Mouse (Mus musculus) forebrain, embryonic 14.5 days (tissue): Measurements from ENCODE around the gene Acsl6. TPM values are rescaled to one million over a fixed set of nuclear protein-coding genes. Genes with fewer than 3 reads are reported as not detected.

ENCODE experiments used
- ATAC-seq: fragments of 200-750 bp; cut with Nextera tagmentation; 2 replicates; pipeline ENCODE4 v1.8.0; 2017; ENCODE audit warnings: mild to moderate bottlenecking, moderate library complexity
- DNase-seq: peaks from one replicate; pipeline ENCODE4 v3.0.0-alpha.2; 2015; ENCODE audit warnings: low spot score
- H3K27ac ChIP-seq: fragments of 300-500 bp; sonication (generic); 2 replicates; pipeline ENCODE4 v1.5.1; 2014; ENCODE audit warnings: low read depth, mild to moderate bottlenecking, control low read depth, low read length, moderate library complexity
- H3K27me3 ChIP-seq: fragments of 300-500 bp; sonication (generic); replicated peaks from 2 replicates; pipeline ENCODE4 v1.6.1; 2014; ENCODE audit warnings: low read length, control low read depth, mixed read lengths; ENCODE audit not compliant: control insufficient read depth, insufficient read depth
- H3K36me3 ChIP-seq: fragments of 300-500 bp; sonication (generic); 2 replicates; pipeline ENCODE4 v1.6.1; 2014; ENCODE audit warnings: low read length, control low read depth; ENCODE audit not compliant: control insufficient read depth, insufficient read depth
- H3K4me1 ChIP-seq: fragments of 300-500 bp; sonication (generic); 2 replicates; pipeline ENCODE4 v1.6.1; 2014; ENCODE audit warnings: antibody characterized with exemption, low read length, control low read depth; ENCODE audit not compliant: control insufficient read depth, insufficient read depth
- H3K4me2 ChIP-seq: fragments of 300-500 bp; sonication (generic); 2 replicates; pipeline ENCODE4 v1.6.1; 2014; ENCODE audit warnings: mild to moderate bottlenecking, control low read depth, low read length
- H3K4me3 ChIP-seq: fragments of 300-500 bp; sonication (generic); 2 replicates; pipeline ENCODE4 v1.5.1; 2014; ENCODE audit warnings: low read depth, low read length, control low read depth
- H3K9ac ChIP-seq: fragments of 300-500 bp; sonication (generic); 2 replicates; pipeline ENCODE4 v1.6.1; 2014; ENCODE audit warnings: mild to moderate bottlenecking, low read length, control low read depth, moderate library complexity
- H3K9me3 ChIP-seq: fragments of 300-500 bp; sonication (generic); replicated peaks from 2 replicates; pipeline ENCODE4 v1.6.1; 2016; ENCODE audit warnings: low read length, control low read depth, mixed read lengths; ENCODE audit not compliant: control insufficient read depth
- WGBS: fragments of 180-500 bp; shearing (Covaris S2); extraction: QIAGEN DNeasy Blood & Tissue Kit; methylation state at CpG from one replicate; pipeline ENCODE4 v1.1.7; 2014; 5-methylcytosine and 5-hydroxymethylcytosine counted together
- polyA plus RNA-seq: library from polyadenylated mRNA; unstranded; fragments of >200 nt; fragmentation: Nextera tagmentation; extraction: Ambion mirVana; gene quantifications from 2 replicates; pipeline ENCODE4 v1.2.1, GENCODE M21; 2014

Acsl6 gene
- polyA plus RNA-seq, 1 experiment from 2014 or later: 22.1 TPM

DNA sequence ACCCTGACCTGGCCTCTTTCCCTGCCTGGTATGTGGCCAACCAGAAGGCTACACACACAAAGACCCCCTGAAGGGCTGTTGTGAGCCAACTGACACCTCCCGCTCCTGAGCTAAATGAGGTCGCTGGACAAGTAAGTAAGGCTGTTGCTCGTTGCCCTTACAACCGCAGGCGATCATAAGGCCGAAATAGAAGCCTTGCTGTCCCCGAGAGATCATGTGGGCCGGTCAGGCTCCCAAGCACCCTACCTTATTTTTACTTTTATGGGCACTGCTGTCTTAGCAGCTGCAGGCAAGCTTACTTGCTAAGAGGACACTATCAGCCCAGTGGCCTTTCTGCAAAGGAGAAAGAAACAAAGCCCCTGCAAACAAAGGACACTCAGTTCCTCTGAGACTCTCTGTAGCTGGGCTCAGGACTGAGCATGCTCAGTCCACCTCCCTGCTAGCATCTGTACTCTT is 49.6 kb downstream of the Acsl6 start:
- ATAC-seq (no peak; the same call in 1 of the 2 replicates), DNase-seq (peak; percentile 52)
- no peaks in the 10 kb centered on the region for H3K27me3 ChIP-seq
- H3K4me2 ChIP-seq: peak overlapping the region; percentile 26; the same call in 1 of the 2 replicates
- 4% methylated on average over 8 of the region's 8 CpGs for WGBS
- H3K4me1 ChIP-seq: peaks cover 3% of the 10 kb centered on the region; the same call in 1 of the 2 replicates
- no peaks in the 10 kb centered on the region for H3K9me3 ChIP-seq
- peak overlapping the region; percentile 43 for H3K9ac ChIP-seq
- peaks cover 15% of the 10 kb centered on the region; the same call in 1 of the 2 replicates for H3K36me3 ChIP-seq
- no peak overlapping the region for H3K4me3 ChIP-seq
- H3K27ac ChIP-seq: peak overlapping the region; percentile 68

DNA sequence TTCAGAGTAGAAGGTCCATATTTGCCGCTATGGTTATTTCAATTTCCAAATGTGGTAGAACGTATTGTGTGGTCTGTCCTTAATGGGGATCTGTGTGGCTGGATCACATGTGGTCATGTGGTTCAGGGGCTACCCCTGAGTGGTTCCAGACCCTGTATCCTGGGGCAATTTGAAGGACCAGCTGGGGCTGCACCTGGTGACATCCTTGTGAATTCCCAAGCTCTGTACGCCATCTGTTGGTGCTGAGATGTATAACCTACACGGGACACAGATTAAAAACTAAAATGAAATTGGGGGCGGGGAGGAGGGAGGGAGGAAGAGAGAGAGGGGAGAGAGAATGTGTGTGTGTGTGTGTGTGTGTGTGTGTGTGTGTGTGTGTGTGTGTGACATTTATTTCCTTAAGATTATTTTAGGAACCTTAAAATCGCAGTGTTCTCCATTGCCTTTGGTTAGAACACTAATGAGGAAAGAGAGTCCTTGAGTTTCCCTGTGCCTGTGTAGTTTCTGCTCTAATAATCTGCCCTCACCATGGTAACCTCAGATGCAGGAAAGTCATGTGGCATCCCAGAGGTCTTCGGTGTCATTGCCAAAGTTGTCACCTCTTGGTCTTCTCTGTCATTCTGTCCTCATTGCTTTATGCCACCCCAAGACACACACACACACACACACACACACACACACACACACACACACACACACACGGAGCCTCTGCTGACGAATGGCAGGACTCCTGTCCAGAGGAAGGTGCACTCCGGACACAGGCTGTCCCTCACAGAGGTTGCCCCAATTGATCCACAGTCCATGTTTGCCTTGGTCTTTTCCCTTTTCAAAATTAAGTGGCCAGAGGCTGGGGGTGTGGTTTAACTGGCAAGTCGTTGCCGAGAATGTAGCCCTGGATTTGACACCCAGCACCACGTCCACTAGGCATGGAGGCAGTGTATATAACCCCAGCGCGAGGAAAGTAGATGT is 51.3 kb downstream of the Acsl6 start:
- WGBS: 53% methylated on average over 14 of the region's 15 CpGs
- Histone ChIP-seq H3K9me3 (no peaks in the 10 kb centered on the region), H3K4me1 (peaks cover 3% of the 10 kb centered on the region; the same call in 1 of the 2 replicates), H3K4me2 (no peak overlapping the region), H3K4me3 (no peak overlapping the region), H3K36me3 (peaks cover 14% of the 10 kb centered on the region; the same call in 1 of the 2 replicates), H3K27ac (no peak overlapping the region), H3K9ac (no peak overlapping the region), H3K27me3 (no peaks in the 10 kb centered on the region)
- ATAC-seq (peak; percentile 77), DNase-seq (peak; percentile 79)

DNA sequence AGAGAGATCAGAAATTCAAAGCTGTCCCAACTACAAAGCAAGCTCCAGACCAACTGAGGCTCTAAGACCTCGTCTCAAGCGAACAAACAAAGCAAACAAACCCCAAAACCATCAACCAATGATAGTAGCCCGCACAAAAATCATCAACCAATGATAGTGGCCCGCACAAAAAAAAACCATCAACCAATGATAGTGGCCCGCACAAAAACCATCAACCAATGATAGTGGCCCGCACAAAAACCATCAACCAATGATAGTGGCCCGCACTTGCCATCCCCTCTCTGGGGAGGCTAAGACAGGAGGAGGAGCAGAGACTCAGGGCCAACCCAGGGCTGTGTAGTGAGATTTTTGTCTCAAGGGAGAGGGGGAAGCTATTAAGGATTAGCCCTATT is 52.0 kb downstream of the Acsl6 start:
- Histone ChIP-seq H3K4me1 (peaks cover 3% of the 10 kb centered on the region; the same call in 1 of the 2 replicates), H3K4me2 (no peak overlapping the region), H3K27me3 (no peaks in the 10 kb centered on the region)

DNA sequence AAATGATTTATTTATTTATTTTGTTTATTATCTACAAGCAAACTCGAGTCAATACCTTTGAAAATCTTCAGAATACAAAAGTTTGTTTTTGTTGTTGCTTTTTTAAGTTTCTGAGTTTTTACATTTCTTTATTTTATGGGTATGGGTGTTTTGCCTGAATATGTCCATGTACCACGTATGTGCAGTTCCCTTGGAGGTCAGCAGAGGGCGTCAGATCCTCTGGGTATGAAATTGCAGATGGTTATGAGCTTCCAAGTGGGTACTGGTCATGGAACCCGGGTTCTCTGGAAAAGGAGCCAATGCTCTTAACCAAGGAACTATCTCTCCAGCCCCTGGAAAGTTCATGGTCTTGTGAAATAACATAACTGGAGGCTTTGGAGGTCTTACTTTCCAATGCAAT is 53.1 kb downstream of the Acsl6 start:
- 67% methylated on average over 4 of the region's 4 CpGs for WGBS
- no peaks in the 10 kb centered on the region for H3K9me3 ChIP-seq
- H3K4me2 ChIP-seq: no peak overlapping the region
- DNase-seq (no peak), ATAC-seq (no peak)
- no peak overlapping the region for H3K9ac ChIP-seq
- H3K27me3 ChIP-seq: no peaks in the 10 kb centered on the region
- H3K36me3 ChIP-seq: peaks cover 14% of the 10 kb centered on the region; the same call in 1 of the 2 replicates
- no peak overlapping the region for H3K27ac ChIP-seq
- H3K4me1 ChIP-seq: peaks cover 3% of the 10 kb centered on the region; the same call in 1 of the 2 replicates
- no peak overlapping the region for H3K4me3 ChIP-seq

More for the DNA sequence above, 52.0 kb downstream of the Acsl6 start:
- Histone ChIP-seq H3K36me3 (peaks cover 13% of the 10 kb centered on the region; the same call in 1 of the 2 replicates), H3K27ac (no peak overlapping the region), H3K9me3 (no peaks in the 10 kb centered on the region), H3K4me3 (no peak overlapping the region), H3K9ac (no peak overlapping the region)
- WGBS: 73% methylated on average over 7 of the region's 7 CpGs
- ATAC-seq: no peak
- DNase-seq: no peak

DNA sequence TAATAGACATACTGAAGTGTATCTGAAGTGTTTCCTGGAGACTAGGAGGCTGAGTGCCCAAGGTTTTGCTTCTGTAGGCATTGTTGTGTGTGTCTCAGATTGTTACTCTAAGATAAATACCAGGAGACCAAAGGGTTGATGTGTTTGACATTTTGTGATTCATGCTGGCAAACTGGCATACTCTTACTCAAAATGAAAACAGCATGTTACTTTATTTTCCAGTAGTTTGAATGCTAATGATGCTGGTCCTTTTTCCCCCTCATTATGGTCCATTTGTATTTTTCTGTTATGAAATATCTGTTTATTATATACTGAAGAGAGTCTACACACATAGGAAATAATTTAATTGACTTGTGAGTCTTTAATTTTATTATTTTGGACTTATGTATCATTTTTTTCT is 69.0 kb downstream of the Acsl6 start:
- Histone ChIP-seq H3K9me3 (no peaks in the 10 kb centered on the region), H3K4me1 (no peaks in the 10 kb centered on the region), H3K9ac (no peak overlapping the region), H3K27me3 (no peaks in the 10 kb centered on the region), H3K27ac (no peak overlapping the region), H3K4me2 (no peak overlapping the region), H3K36me3 (no peaks in the 10 kb centered on the region), H3K4me3 (no peak overlapping the region)
- DNase-seq (no peak), ATAC-seq (no peak)

DNA sequence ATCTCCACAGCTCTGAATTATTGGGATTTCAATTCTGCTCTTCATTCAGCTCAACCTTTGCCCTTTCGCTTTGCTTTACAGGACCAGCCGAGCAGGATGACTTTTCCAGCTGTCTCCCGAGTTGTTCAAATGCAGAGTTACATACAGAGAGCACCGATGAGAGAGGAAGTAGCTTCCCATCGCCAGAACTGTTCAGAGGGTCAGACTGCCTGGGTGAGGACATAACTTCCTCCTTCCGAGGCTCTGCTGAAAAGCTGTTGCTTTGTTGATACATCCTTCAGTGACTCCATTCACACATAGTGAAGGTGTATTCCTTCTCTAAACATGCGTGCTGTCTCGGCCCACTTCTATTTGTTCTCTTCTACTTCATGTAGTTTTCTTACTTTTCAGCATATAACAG is 86.8 kb downstream of the Acsl6 start:
- 81% methylated on average over 8 of the region's 8 CpGs for WGBS
- H3K36me3 ChIP-seq: no peaks in the 10 kb centered on the region

DNA sequence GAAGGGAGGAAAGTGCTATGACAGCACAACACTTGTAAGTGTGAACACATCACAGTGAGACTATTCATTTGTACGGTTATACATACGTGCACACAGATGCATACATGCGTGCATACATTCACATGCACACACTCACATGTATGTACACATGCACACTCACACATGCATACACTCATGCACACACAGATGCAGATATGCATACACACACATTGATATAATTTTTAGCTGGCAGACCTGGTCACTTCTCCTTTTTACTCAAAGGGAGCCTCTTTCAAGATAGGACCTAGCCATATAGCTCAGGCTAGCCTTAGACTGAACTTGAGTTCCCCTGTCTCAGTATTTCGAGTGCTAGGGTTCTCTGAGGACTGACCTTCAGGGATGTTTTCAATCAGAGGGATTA is 87.7 kb downstream of the Acsl6 start:
- no peak for ATAC-seq
- no peaks in the 10 kb centered on the region for H3K4me1 ChIP-seq
- no peaks in the 10 kb centered on the region for H3K27me3 ChIP-seq
- H3K27ac ChIP-seq: no peak overlapping the region
- H3K9ac ChIP-seq: no peak overlapping the region
- H3K4me3 ChIP-seq: no peak overlapping the region
- no peak for DNase-seq
- 85% methylated on average over 4 of the region's 4 CpGs for WGBS
- H3K9me3 ChIP-seq: no peaks in the 10 kb centered on the region
- H3K4me2 ChIP-seq: no peak overlapping the region
- no peaks in the 10 kb centered on the region for H3K36me3 ChIP-seq

More for the DNA sequence above, 86.8 kb downstream of the Acsl6 start:
- no peaks in the 10 kb centered on the region for H3K27me3 ChIP-seq
- H3K4me3 ChIP-seq: no peak overlapping the region
- H3K4me2 ChIP-seq: no peak overlapping the region
- no peak overlapping the region for H3K9ac ChIP-seq
- no peak overlapping the region for H3K27ac ChIP-seq
- H3K9me3 ChIP-seq: no peaks in the 10 kb centered on the region
- H3K4me1 ChIP-seq: no peaks in the 10 kb centered on the region
- DNase-seq: no peak
- no peak for ATAC-seq

DNA sequence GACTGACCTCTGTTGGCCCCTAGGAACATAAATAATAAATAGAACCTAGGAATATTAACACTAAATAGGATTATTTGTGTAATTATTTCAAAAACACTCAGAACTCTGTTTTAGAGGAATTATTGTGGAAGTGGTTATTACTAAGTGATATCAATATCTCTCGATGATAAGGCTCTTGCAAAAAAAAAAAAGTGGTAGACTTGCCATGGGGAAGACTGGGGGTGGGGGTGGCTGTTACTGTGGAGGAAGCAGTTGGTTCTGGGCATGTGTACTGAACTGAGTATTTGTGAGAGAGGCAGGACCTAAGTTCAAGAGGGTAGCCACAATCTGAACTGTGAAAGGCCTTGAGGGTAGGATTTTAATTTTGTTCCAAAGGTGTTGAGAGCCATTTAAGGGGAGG is 93.1 kb downstream of the Acsl6 start:
- no peak for DNase-seq
- Histone ChIP-seq H3K36me3 (no peaks in the 10 kb centered on the region), H3K4me3 (no peak overlapping the region), H3K27me3 (no peaks in the 10 kb centered on the region), H3K27ac (no peak overlapping the region), H3K4me2 (no peak overlapping the region), H3K9ac (no peak overlapping the region), H3K4me1 (no peaks in the 10 kb centered on the region), H3K9me3 (no peaks in the 10 kb centered on the region)
- WGBS: 79% methylated on average over 1 of the region's 1 CpGs
- no peak for ATAC-seq

DNA sequence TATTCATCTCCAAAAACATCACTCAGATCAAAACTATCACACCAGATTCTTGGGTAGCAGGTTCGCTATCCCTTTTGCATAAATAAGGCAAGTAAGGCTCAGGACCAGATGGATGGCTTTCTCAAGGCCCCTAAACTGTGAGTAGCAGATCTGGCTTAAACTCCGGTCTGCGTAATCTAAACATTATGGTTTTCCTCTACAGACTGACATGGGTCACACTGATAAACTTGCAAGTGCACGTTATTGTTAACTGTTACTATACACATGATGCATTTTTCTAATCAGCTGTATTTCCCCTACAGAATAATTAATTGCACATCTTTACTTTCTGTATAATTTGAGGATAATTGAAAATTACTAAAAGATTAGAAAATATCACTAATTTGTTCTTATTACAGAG is 94.5 kb downstream of the Acsl6 start:
- DNase-seq: no peak
- Histone ChIP-seq H3K4me3 (no peak overlapping the region), H3K27me3 (no peaks in the 10 kb centered on the region), H3K27ac (no peak overlapping the region), H3K36me3 (no peaks in the 10 kb centered on the region), H3K4me2 (no peak overlapping the region), H3K4me1 (no peaks in the 10 kb centered on the region), H3K9me3 (no peaks in the 10 kb centered on the region), H3K9ac (no peak overlapping the region)
- no peak for ATAC-seq
- WGBS: 89% methylated on average over 4 of the region's 4 CpGs
